Mouse (Mus musculus): ENCODE data around the gene Sez6l2. TPM values are rescaled to one million over a fixed set of nuclear protein-coding genes. Genes with fewer than 3 reads are reported as not detected.
"Not testable (repeated sequence)": the region's sequence is repeated elsewhere in the genome, so short reads cannot be mapped to it uniquely, and the experiment has no call there.

The Sez6l2 gene
- total RNA-seq (2015; ENCODE audit: low replicate concordance): not detected in 2 replicates
- 0.45 TPM in 1 of 2 replicates, not detected in the other for total RNA-seq (2017; ENCODE audit: low replicate concordance)

DNA sequence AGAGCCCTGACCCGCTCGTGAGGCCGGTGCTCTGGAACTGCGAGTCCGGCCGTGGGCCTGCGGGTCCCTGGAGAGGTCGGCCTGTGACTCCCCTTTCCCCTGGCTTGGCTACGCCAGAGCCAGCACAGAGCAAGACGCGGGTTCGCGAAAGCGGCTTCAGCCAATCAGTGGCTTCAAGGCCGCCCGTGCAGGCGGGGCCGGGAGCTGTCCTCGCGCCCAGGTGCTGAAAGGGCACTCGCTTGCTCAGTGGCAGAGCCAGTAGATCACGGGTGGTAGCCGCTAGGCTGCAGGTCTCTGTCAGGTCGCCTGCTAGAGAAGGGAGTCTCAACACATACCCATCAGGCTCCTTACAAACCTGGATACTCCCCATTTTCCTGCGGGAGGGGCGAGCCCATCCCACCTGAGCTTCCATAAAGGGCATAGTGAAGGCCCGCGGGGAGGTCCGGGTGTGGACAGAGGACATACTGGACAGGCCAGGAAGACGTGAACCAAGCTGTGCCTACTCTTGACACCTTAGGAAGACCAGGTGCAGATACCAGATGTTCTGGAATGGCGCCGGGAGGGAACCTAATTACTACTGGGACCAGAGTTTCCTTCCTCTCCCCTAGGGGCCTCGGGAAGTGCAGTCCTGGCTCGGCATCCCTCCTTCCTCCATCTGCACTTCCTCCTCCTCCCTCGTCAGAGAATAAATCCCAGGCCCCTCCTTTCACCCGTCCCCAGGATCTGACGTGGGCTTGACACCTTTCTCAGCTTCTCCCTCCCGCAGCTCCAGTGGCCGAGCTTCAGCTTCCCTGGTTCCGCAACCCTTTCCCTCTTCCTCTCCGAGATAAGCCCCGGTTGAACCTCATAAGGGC, at the start of gene Sez6l2:
TSS of gene Sez6l2 (plus strand) at position 771 of the 854 bp plus-strand sequence.
- peak; percentile 79 for ATAC-seq (replicated peaks; ENCODE audit: low FRiP score, poor library complexity, severe bottlenecking)

DNA sequence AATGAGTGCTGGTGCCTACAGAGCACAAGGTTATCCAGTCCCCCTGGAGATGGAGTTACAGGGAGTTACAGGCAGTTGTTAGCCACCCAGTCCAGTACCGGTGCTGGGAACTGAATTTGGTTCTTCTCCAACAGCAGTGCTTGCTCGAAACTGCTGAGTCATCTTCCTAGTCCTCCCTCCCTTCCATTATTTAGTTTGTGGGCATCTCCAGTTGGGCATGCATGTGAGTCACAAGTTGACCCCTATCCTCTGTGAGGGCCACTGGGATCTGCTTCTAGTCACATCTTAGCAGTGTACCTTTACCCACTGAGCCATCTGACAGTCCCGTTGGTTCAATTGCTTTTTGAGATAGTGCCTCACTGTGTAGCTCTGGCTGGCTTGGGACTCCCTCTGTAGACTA, 44.8 kb upstream of the Sez6l2 start:
- peak; percentile 74; the same call in 1 of the 2 replicates for ATAC-seq (replicated peaks; ENCODE audit: low FRiP score, poor library complexity, severe bottlenecking)

DNA sequence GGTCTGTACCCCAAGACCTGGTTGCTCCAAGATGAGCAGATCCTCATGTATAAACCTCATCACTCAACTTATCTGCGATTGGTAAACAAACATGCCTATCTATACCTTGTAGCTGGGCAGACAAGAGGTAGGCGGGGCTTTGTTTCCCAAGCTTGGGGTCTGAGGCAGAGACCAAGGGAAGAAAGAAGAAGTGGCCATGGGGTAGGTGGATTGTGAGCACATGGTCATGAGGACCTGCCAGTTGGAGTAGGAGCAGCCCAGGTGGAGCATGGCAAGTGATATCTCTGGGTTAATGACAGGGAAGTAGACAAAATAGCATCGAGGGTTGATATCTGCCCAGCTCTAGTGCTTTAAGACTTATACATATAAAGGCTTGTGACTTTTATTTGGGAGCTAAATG, 35.5 kb upstream of the Sez6l2 start:
- ATAC-seq (replicated peaks; ENCODE audit: low FRiP score, poor library complexity, severe bottlenecking): no peak

DNA sequence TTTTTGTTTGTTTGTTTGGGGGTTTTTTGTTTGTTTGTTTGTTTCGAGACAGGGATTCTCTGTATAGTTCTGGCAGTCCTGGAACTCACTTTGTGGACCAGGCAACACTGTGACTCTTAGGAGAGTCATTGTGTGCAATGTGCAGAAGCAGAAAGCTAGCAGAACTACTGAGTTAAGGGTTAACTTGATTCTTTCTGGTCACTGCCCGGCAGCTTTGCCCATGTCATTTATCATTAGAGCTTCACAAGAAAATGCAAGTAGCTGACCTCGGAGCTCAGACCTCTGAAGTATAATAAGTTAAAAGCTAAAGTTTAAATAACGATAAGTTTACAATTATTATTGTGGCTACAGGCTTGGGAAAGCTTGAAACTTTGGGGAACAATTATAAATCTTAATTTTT, 32.0 kb upstream of the Sez6l2 start:
- not testable (repeated sequence) for ATAC-seq (replicated peaks; ENCODE audit: low FRiP score, poor library complexity, severe bottlenecking)

DNA sequence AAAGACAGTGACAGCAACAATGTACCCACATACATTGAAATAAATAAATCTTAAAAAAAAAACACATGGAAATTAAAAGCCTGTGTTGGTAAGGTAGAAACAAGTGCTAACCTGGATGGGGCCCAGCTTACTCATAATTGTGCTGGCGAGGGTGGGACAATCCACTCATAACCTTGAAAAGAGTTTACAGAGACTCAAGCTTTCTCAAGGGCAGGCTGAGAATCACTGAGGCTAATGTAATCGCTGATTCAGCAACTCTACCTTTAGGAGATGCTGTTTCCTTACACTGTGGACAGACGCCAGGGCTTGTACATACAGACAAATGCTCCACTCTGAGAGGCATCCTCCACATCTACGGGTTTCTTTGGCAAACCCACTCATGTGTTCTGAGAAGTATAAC, 30.4 kb upstream of the Sez6l2 start:
- no peak for ATAC-seq (replicated peaks; ENCODE audit: low FRiP score, poor library complexity, severe bottlenecking)

DNA sequence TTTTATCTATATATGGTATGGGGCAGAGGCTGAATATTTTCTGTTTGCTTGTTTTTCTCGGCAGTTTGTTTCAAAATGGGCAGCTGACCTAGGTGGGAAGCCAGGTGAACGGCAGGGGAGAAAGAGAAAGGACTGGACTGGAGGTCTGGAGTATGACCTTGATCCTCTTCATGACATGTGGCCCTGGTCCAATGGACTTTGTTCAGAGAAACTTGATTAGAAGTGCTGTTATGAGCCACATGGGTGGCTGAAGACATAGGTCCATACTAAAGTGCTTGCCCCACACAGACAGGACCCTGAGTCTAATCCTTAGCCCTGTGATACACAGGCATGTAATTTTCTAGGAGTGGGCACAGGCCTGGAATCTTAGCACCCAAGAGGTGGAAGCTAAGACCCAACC, 28.8 kb upstream of the Sez6l2 start:
- ATAC-seq (replicated peaks; ENCODE audit: low FRiP score, poor library complexity, severe bottlenecking): no peak

DNA sequence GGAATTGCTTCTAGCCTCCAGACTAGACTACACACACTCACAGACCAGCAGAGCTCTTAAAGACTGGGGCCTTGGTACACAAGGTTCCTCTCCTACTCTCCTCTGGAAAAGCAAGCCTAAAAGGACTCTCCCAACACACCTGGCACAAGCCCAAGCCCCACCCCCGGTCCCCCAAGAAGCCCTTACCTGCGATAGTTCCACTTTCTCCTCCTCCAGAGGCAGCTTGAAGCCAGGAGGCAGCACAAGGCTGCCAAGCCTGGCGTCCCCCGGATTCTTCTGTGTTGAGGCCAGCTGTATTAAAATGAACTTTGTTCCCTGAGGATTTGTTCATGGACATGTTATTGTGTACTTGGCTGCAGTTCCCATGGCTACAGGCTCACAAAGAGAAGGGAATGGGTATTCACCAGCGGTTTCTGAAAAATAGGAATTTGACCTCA, 27.7 kb upstream of the Sez6l2 start, which contains the start of gene Tmem219:
TSS of gene Tmem219 (minus strand) at position 294 of the 437 bp plus-strand sequence.
- ATAC-seq (replicated peaks; ENCODE audit: low FRiP score, poor library complexity, severe bottlenecking): no peak

DNA sequence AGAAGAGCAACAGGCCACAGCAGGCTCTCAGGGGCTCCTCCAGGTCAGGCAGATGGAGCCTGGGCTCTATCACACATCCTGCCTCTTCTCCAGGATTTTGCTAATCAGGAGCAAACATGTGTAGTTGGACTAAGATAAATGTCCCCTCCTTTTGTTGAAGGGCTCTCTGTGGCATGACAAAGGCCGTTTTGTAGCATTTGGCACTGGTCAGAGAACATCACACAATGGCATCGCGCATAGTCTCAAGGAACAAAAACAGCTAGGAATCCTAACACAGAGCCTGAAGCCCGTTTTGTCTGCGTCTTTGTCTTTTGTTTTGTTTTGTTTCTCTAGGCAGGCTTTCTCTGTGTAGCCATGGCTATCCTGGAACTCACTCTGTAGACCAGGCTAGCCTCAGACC, 26.4 kb upstream of the Sez6l2 start:
- no peak for ATAC-seq (replicated peaks; ENCODE audit: low FRiP score, poor library complexity, severe bottlenecking)

DNA sequence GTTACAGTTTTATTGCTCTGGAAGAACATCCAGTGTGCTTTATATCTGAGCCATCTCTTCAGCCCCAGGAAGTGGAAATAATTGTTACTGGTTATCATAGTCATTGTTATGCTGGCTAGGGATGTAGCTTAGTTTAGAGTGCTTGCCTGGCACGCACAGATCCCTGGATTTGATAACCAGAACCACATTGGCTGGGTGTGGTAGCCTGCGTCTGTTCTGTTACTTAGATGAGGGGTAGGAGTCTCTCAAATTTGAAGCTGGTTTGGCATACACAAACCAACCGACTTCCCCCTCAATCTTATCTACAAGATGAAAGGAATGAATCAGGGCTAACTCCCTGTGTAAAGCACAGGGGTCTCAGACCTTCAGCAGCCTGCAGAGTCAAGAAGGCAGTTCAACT, 24.1 kb upstream of the Sez6l2 start:
- no peak for ATAC-seq (replicated peaks; ENCODE audit: low FRiP score, poor library complexity, severe bottlenecking)

DNA sequence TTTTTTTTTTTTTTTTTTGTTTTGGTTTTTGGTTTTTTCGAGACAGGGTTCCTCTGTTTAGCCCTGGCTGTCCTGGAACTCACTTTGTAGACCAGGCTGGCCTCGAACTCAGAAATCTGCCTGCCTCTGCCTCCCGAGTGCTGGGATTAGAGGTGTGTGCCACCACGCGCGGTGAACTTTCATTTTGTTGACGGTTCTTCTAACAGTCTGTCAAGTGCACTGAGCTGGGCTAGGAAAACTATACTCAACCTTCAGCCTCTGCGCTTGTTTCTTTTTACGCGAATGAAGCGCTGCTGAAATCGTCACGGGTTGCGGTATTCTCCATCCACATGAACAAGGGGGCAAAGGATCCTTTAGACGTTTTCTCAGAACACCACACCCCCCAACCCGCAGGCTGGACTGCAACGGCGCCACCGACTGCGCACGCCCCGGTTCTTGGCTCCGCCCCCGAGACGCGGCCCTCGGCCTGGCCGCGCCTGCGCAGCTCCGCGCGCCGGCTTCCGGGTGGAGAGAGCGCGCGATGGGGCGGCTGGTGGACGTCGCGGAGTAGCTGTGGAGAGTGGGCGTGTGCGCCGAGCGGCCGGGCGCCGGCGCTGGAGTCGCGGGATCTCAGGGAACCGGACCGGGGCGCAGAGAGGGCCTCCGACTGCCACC, 21.9 kb upstream of the Sez6l2 start, which contains the start of gene Kctd13:
TSS of gene Kctd13 (plus strand) at position 496 of the 654 bp plus-strand sequence.
- ATAC-seq (replicated peaks; ENCODE audit: low FRiP score, poor library complexity, severe bottlenecking): peak; percentile 94

DNA sequence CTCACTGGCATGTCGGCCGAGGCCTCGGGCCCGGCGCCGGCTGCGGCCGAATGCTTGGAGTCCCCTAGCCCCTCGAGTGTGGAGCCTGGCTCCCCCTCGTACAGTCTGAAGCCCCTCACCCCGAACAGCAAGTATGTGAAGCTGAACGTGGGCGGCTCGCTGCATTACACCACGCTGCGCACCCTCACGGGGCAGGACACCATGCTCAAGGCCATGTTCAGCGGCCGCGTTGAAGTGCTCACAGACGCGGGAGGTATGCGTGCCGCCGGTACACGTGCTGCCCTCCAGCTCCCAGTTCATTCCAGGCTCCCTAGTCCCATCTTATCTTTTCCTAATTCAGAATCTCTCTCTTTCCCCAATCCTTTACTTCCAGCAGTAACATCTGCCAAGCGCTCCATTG, 21.3 kb upstream of the Sez6l2 start:
- peak; percentile 39 for ATAC-seq (replicated peaks; ENCODE audit: low FRiP score, poor library complexity, severe bottlenecking)

DNA sequence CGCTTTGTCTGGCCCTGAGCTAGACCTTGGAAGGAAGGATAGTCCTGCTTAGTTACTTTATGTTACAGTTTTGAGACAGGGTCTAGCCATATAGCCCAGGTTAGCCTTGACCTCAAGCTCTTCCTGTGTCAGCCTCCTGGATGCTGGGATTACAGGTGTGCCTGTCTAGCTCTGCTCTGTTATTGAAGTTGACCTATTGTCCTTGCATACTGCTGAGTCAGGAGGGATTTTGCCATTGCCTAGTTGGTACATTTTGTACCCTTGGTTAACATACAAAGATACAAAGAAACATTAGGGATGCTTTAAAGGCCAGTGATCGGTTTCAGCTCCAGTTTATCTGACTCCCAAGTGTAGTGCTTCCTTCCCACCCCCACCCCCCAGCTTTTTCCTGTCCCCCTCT, 17.7 kb upstream of the Sez6l2 start:
- ATAC-seq (replicated peaks; ENCODE audit: low FRiP score, poor library complexity, severe bottlenecking): no peak

DNA sequence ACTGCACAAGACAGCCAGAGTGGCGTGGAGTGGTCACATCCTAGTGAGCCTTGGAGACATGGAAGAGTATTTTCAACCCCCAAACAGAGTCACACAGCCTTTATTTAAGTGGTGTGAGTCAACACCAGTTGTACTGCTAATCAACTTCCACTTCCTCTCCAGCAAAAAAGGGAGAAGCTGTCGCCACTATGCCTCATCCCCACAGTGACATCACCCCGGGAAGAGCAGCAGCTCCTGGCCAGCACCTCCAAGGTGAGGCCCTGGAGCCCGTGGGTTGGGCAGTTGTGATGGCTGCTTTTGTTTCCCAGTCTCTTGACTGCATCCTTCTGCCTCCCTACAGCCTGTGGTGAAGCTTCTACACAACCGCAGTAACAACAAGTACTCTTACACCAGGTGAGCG, 9.2 kb upstream of the Sez6l2 start:
- ATAC-seq (replicated peaks; ENCODE audit: low FRiP score, poor library complexity, severe bottlenecking): no peak

DNA sequence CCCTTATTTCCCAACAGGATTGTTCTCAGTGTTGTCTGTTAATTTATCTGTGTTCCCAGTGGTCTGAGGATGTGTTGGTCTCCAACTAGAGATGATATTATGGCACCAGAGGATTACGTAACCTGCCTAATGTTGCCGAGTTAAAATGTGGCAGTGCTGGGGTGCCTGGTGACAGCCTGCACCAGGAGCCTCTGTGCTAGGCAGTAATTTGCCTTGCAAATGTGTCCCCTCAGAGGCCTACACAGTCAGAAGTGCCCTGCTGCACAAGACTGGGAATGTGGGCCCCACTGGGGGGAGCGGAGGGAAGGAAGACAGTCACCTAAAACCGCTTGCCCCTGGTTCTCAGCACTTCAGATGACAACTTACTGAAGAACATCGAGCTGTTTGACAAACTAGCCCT, 8.6 kb upstream of the Sez6l2 start:
- ATAC-seq (replicated peaks; ENCODE audit: low FRiP score, poor library complexity, severe bottlenecking): no peak

DNA sequence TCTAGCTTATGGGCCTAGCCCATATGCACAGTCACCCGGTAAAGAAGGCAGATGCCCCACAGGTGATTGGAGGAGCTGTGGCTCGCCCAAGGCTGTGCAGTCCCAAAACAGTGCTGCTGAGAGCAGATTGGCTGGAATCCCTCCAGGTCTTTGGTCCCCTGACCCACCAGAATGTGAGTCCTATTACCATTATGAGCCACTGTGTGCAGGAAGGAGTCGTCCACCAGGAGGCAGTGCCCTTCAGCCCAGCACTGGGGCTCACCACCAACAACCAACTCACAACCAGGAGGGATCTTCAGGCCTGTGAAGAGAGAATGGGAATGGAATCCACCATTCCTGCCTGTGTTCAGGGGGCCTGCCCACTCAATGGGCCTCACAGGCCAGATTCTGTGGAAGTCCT, 3.8 kb upstream of the Sez6l2 start:
- 0 out of 2 replicates have a peak, but pooled peaks have one; percentile 16 for ATAC-seq (replicated peaks; ENCODE audit: low FRiP score, poor library complexity, severe bottlenecking)

DNA sequence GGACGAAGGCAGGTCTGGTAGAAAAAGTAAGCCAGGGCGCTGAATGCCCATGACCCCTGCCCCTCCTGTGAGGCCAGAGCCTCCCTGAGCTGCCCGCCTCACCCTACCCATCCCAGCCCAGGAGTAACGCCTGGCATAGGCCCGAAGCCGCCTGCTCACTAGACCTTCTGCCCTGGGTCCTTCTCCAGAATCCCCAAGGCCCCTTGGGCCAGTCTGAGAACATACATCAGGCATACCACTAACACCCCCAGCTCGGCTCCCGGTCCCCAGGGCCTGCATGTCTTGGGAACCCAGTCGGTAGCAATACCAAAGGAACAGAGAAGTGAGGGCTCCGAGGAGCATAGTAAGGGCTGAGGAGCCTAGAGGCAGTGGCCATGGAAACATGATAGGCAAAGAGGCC, 1.7 kb upstream of the Sez6l2 start:
- ATAC-seq (replicated peaks; ENCODE audit: low FRiP score, poor library complexity, severe bottlenecking): no peak

DNA sequence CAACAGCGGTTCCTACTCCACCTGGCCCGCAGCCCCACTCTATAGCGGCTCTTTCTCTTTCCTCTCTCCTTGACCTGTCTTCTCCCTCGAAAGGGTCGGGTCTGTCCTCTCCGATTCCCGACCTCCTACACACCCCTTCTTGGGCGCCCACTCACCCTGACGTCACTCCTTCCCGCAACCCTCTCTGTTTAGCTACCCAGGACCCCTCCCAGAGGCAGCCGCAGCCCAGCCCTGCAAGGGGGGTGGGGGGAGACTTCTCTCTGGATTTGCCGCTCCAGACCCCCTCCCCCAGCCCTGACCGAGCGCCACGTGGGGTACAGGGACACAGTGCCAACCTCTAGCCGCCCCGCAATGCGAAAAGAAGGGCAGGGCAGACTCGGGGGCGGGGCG, 965 bp upstream of the Sez6l2 start, which contains the start of gene Asphd1:
TSS of gene Asphd1 (minus strand) at position 180 of the 390 bp plus-strand sequence.
- ATAC-seq (replicated peaks; ENCODE audit: low FRiP score, poor library complexity, severe bottlenecking): 0 out of 2 replicates have a peak, but pooled peaks have one; percentile 3

DNA sequence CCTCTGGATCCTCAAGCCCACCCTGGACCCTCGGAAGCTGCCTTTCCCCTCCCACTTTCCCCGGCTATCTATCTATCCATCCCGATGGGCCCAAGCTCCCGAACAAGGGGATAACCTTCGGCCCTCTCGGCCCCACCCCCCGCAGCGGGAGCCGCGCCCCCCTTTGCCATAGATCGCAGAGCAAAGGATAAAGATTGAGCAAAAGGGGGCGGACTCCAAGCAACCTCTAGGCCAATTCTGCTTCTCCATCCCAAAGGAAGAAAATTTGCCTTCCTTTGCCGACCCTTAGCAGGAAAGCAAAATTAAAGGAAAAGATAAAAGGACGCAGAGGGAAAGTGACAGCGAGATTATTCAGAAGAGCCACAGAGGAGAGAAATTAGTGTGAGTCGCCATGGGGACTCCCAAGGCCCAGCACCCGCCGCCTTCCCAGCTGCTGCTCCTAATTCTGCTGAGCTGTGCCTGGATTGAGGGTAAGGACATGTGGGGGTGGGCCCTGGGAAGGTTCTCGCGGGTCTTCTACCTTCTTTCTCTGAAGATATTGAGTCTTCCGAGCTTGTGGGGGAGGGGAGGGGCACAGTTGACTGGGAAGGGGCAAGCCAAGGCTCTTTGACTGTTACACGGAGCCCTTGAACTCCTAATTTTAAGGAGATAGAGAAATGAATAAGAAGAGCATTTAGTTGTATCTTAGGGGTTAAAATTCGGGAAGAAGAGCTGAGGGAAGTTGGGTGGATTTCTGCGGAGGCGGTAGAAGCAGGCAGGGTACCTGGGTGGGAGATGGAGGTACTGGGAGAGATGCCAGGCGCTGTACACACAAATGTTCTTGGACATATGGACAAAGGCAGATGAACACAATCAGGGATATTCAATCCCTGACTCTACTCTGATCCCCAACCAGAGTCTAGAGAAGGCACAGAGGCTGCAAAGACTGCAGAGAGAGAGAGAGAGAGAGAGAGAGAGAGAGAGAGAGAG, 568 bp downstream of the Sez6l2 start:
- ATAC-seq (replicated peaks; ENCODE audit: low FRiP score, poor library complexity, severe bottlenecking): no peak

DNA sequence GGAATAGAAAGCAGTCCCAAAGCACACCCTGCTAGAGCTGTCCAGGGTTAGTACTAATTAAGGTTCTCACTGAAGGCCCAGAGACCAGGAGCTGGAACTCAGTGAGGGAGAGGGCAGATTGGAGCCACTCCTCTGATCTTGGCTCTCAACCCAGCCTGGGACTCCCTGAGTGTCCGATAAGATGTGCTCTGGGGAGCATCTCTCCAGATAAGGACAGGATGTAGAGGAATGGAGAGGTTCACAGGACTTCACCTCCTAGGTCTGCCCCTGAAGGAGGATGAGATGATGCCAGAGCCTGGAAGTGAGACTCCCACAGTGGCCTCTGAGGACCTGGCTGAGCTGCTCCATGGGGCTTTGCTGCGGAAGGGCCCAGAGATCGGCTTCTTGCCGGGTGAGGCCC, 1.4 kb downstream of the Sez6l2 start:
- no peak for ATAC-seq (replicated peaks; ENCODE audit: low FRiP score, poor library complexity, severe bottlenecking)

DNA sequence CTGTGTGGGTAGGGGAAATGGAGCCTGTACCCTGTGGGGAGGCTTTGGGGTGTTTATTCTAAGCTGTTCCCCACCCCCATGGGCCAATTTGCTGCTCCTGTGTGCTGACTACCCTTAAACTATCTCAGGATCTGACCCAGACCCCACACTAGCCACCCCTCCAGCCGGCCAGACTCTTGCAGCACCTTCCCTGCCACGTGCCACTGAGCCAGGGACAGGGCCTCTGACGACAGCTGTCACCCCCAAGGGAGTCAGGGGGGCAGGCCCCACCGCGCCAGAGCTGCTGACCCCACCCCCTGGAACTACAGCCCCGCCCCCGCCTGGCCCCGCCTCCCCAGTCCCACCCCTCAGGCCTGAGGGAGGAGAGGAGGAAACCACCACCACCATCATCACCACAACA, 2.3 kb downstream of the Sez6l2 start:
- no peak for ATAC-seq (replicated peaks; ENCODE audit: low FRiP score, poor library complexity, severe bottlenecking)
